Mouse (Mus musculus) telencephalon, adult 2 months (tissue): Measurements from ENCODE around the gene Cldn19.
"Not testable (repeated sequence)": the region's sequence is repeated elsewhere in the genome, so short reads cannot be mapped to it uniquely, and the experiment has no call there.

Experiments
- DNase-seq: peaks from one replicate; pipeline ENCODE4 v3.0.0-alpha.2; 2011; ENCODE audit warnings: low read depth, low spot score

Cldn19 gene

GRCm38 (mm10) chr4:119252025-119252808 lies 3.0 kb upstream of the Cldn19 start:
- no peak for DNase-seq

DNA sequence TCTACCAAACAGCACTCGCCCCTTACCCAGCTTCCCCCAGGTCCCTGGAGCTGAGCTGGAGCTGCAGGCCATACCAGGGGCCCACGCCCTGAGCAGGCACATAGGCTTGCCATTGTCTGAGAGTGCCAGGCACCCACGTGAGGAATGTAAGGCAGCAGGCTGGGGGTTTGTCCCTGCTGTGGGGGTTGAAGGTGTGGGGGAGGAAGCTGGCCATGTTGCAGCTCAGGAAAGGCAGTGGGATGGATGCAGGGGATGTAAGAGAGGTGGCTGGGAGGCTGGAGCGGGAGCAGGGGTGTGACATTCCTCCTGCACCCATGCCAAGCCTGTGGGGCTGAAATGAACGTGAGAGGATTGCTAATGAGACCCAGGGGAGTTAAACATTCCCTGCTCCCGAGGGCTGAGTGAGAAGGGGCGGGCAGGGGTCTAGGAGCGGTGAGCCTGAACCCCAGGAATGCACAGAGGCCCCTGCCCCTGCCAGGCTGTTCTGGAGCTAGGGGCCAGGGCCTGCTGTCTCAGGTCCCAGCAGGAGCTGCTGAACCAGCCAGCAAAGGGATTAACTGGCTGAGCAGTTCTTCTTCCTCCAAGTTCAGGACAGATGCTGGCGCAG lies 1.1 kb upstream of the Cldn19 start:
- peak; percentile 39 for DNase-seq

GRCm38 (mm10) chr4:119257083-119257482 lies 1.9 kb downstream of the Cldn19 start:
- no peak for DNase-seq

GRCm38 (mm10) chr4:119259344-119260254 lies 4.4 kb downstream of the Cldn19 start:
- no peak for DNase-seq

GRCm38 (mm10) chr4:119261087-119261713 lies 6.0 kb downstream of the Cldn19 start:
- no peak for DNase-seq

DNA sequence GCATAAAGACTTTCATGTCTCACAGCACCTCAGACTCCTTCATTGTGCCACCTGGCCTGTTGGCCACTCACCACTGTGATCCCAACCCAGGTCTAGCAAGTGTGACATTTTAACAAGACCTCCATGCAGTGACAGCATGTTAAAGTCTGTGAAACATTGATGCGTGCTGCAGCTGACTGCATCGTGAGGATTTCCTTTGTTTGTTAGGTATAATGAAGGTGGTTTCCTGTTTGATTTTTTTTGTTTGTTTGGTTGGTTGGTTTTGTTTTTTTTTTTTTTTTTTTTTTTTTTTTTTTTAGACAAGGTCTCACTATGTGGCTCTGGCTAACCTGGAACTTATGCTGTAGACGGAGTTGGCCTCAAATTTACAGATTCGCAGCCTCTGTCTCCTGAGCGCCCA lies 7.3 kb downstream of the Cldn19 start:
- no peak for DNase-seq

DNA sequence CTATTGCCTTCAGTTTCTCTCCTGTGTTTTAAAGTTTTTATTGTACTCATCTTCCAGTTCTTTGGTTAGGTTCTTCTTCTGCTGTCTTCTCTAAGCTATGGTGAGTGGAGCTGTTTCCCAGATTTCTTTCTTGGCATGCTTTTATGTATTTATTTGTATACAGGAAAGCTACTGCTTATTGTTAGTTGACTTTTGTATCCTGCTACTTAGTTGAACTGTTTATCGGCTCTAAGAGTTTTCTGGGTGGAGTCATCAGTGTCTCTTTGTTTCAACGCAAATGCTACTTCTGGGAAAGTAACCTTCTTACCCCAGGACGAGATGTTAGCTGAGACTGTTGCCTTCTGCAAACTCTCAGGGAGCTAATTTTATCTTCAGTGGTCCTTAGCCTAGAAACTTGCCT lies 8.2 kb downstream of the Cldn19 start:
- no peak for DNase-seq

DNA sequence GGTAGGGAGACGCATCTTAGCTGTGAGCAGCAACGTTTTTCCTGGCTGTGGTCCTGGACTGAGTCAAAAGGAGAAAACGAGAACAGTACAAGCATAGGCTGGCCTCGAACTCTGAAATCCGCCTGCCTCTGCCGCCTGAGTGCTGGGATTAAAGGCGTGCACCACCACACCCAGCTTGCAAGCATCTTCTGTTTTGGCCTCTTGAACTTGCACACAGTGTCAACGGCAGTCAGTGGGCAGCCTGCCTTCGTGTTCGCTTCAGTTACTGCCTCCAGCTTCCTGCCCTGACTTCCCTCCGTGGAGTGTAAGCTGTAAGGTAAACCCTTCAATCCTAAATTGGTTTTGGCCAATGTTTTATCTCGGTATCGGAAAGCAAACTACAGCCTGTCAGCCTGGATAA lies 11.4 kb downstream of the Cldn19 start:
- DNase-seq, result no peak

GRCm38 (mm10) chr4:119274627-119275026 lies 19.4 kb downstream of the Cldn19 start:
- no peak for DNase-seq

- DNase-seq, result no peak
These were observed 20.0 kb downstream of the Cldn19 start for GRCm38 (mm10) chr4:119275226-119275625.

DNA sequence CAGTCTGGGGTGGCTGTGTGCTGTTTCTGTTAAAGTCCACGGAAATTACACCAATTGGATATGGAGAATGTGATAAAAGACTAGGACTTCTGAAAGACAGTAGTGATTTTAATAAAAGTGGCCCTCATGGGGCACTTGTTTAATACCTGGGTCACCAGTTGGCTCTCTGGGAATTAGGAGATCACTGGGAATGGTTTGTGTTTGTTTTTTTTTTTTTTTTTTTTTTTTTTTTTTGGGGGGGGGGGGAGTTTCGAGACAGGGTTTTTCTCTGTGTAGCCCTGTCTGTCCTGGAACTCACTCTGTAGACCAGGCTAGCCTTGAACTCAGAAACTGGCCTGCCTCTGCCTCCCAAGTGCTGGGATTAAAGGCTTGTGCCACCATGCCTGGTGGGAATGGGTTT lies 20.5 kb downstream of the Cldn19 start:
- no peak for DNase-seq

DNA sequence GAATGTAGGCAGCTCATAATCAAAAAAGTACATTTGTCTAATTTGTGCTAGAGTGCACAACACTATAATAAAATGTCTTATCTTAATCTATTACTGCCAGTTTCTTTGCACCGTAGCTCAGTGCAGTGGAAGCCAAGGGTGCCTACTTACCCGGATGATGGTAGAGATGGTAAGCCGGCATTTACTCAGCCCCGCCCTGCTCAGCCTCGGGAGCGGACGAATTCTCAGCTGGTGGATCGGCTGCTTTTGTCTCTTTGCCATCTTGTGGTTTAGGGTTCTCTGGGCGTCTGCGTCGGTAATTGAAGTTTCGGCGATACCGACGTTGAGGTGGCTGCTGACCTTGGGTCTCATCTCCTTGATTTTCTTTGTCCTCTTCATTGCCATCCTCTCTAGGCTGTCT lies 23.6 kb downstream of the Cldn19 start:
- not testable (repeated sequence) for DNase-seq

GRCm38 (mm10) chr4:119284861-119285260 lies 29.6 kb downstream of the Cldn19 start:
- no peak for DNase-seq

GRCm38 (mm10) chr4:119285336-119285735 lies 30.1 kb downstream of the Cldn19 start:
- no peak for DNase-seq

GRCm38 (mm10) chr4:119291921-119292320 lies 36.7 kb downstream of the Cldn19 start:
- DNase-seq, result no peak

GRCm38 (mm10) chr4:119292771-119293573 lies 37.8 kb downstream of the Cldn19 start:
- DNase-seq, result peak; percentile 56

GRCm38 (mm10) chr4:119293574-119294258 lies 38.5 kb downstream of the Cldn19 start:
- DNase-seq, result no peak

GRCm38 (mm10) chr4:119294415-119295133 lies 39.4 kb downstream of the Cldn19 start, which contains the start of gene Ybx1:
Gene Ybx1, minus strand, starts transcription at chr4:119294604.
- peak; percentile 98 for DNase-seq

GRCm38 (mm10) chr4:119295134-119295453 lies 39.9 kb downstream of the Cldn19 start:
- no peak for DNase-seq

GRCm38 (mm10) chr4:119297361-119297760 lies 42.1 kb downstream of the Cldn19 start:
- DNase-seq, result no peak
